Mouse (Mus musculus) heart, postnatal 4 days (tissue): ENCODE measurements around the gene Nav2. TPM values are rescaled to one million over a fixed set of nuclear protein-coding genes. Genes with fewer than 3 reads are reported as not detected.
A peak's percentile ranks its signal among the peaks of the same experiment; 100 is the strongest.

Experiments used
- DNase-seq: peaks from one replicate; pipeline ENCODE4 v3.0.0; 2021
- total RNA-seq, 2 experiments: library from RNA; stranded (reverse); gene quantifications; 2 replicates each; pipeline ENCODE4 v1.2.3; 2021

Nav2 gene
- total RNA-seq, 2 experiments from 2014 or later = 106 to 112 TPM

DNA sequence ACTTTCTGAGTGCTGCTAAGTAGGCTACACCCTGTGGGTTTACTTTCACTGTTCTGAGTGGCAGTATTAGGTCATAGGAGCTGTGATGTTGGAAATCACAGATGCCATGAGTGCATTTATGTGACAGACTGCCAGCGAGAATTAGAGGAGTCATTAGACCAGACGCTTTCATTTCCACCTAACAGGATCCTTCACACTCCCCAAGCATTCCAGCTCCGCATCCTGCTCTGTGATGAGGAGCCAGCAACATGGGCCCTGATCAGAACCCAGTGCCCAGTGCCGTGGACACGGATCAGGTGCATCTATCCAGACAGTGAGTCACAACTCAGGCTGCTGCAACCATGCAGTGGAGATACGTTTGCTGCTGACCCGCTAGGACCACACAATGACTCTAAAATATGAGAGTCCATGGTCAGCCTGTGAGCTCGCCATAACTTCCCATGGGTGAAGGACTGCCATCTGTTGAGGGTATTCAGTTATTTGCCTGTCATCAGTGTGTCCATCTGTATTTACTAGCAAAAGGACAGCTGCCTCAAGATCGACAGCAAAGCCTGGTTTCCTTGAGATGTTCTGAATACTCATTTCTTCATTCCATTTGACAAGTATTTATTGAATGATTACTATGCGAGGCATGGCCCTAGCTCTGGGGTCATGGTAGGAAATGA is 461.4 kb downstream of the Nav2 start:
- DNase-seq = no peak

DNA sequence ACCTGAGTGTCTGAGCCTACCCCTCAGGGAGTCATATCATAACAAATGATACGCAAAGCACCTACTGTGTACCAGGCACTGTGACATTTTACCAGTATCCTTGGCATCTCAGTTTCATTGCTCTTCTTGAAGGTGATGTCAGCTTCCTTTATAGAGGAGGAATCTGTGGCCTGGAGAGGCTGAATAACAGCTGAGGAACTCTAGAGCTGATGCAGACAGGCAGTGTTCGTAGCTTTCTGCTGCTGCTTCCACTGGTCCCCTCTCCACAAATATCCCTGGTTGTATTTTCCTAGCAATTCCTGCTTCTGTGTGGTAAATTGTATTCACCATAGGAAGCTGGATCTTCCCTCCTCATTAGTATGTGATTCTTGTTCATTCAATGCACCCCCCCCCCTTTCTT is 462.8 kb downstream of the Nav2 start:
- DNase-seq = no peak

DNA sequence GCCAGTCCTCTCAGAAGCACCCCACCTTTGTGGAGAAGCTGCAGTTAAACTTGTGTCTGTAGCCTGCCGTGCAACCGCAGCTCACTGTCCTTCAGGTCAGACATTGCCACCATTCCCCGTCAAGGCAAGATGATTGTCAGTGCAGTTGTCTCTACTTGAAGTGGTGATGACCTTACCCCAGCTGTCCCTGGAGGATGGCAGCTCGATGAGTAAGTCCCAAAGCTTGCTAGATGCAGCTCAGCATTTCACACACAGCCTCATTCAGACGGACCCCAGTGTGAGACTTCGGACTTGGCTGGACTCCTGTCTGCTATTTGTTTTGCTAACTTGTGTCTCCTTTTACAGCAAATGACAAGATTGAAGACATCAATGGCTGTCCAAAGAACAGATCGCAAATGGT is 463.5 kb downstream of the Nav2 start:
- DNase-seq = no peak

DNA sequence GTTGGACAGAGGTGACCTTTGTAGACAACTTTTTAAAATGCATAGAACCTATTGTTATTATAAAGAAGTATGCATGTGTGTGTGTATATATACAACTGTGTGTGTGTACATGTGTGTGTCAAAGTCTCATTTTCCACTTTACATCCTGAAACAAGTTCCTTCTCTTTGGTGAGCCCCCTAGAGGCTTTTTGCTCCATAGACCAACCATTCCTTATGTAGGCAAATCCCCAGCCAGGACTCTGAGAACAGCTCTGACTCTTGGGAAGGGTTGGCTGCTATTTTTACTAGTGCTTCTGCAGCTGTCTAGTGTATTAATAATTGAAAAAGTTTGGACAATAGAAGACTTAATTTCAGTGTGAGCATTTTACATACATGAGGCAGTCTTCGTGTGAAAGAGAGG is 464.7 kb downstream of the Nav2 start:
- no peak for DNase-seq

DNA sequence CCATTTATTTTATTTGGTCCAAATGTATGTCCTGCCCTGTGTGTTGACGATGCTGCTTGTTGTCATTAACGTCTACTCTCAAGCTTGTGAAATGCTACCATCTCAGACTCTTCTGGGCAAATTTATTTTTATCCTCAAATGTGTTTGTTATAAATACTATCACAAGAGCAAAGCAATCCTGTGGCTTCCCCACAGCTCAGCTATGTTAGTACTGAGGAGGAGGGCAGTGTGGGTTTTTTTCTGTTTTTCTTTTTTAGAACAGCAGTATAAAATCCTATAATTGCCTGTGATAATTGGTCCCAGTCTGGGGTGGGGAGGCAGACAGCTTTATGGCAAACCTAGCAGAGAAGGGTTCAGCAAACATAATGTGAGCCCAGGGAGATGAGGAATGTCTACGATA is 465.1 kb downstream of the Nav2 start:
- DNase-seq = no peak

DNA sequence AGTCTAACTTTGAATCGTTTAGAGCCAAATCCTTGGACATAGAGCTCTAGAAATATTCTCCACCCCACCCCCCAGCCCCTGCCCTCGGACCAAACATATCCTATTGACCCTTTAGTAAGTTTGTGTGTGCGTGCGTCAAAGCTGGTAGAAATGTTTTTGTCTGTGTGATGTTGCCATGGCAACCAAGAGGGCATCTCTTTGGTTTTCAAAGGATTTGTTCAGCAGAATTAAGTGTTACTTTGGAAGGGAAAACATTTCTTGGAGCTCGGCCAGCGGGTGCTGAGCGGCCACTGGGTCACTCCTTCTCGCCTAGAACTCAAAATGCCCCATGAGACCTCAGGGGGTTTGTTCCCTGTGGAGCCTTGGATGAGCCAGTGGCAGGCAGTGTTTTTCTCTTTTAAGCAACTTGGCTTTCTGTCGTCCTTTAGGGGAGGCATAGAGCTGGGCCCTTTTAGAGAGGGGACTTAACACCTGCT is 467.0 kb downstream of the Nav2 start:
- peak; percentile 52 for DNase-seq

DNA sequence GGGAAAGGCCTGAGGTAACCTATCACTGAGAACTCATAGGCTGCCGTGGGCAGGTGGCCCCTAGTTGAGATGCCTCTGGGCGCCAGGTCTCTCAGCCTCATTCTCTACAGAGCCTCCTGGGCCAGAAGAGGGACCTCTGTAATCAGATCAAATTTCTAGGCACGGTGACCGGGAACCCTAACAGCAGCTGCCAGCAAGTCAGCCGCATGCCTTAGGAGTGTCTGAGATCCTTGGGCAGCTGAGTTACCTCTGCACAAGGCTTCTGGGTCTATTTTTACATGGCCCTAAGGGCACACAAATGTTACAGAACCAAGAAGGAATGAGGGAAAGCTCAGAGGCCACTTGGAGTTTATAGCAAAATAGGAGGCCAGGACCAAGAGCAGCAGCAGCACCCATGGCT is 470.1 kb downstream of the Nav2 start:
- no peak for DNase-seq

DNA sequence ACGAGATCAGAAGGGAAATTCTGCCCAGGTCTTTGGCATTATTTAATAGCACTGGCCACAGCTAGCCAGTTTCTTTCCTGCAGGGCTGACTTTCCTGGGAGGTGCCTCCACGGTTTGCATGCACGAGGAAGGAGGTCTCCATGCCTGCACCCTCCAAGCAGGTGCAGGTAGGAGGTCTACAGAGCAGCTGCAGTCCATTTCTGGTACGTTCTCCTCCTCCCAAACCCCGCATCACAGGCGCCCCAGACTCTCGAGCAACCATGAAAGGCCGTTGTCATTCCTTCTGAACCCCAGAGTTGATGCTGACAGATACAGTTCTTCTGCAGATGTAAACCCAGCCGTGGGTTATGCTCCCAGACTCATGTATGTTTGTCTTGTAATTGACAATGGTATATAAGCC is 472.4 kb downstream of the Nav2 start:
- no peak for DNase-seq

DNA sequence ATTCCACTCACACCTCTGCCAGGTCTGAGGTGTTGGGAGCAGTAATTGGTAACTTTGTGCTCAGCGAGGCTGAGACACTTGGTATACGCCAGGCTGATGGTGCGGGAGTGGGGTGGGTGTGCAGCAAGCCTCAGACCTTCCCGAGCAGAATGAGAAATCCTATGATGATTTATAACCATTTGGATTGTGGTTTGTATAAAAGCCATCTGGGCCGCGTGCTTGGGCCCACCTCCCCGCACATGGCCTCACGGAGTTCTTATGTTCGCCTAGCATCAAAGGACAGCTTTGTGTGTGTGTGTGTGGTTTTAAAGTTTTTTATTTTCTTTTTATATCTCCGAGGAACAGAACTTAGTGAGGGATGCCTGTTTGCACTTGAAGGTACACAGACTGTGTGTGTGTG is 474.4 kb downstream of the Nav2 start:
- DNase-seq = no peak

DNA sequence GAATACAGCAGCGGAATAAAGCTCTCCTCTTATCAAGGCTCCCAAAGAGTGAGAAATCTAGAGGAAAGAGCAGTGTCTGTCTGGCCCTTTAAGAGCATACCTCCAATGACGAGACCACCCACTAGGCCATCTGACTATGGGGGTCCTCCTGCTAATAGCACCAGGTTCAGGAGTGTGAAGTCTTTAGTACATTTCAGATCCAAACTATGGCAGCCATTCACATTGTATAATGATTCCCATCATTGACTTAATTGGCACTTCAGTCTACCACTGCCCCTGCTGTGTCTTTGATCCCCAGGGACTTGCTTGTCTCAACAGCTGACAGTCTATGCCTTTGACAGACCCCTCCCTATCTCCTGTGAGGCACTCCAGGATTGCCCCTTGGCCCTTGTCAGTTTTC is 479.6 kb downstream of the Nav2 start:
- no peak for DNase-seq

DNA sequence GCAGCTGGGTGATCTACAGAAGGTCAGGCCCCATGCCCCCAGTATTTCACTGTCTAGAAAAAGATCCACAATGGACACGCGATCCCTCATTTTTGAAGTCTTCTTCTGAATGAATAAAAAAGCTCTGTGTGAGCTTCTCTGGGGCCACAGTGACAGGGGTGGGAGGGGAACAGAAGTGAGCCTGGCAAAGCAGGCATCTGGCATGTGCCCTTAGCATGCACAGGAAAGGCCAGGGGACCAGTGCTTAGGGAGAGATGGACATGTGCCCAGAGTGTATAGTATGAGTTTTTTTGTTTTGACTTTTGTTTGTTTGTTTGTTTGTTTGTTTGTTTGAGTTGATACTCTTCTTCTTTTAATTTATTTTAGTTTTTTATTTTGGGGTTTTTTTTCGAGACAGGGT is 481.8 kb downstream of the Nav2 start:
- DNase-seq = no peak

DNA sequence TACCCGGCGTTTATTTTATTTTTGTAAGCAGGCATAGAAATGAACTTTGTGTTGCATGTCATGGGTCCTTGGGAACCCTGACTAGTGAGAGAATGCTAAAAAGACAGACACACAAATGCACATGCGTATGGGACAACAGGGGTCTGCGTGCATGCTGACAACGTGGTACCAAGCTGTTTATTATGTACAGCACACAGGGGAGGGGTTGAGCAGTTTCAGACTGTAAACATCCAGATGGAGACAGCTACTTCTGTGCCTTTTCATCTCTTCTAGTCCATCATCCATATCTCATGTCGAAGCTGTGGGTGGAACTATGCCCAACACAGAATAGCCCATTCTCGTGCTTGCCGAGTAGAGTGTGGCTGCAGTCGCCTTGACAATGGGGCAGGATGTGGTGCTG is 482.3 kb downstream of the Nav2 start:
- no peak for DNase-seq

DNA sequence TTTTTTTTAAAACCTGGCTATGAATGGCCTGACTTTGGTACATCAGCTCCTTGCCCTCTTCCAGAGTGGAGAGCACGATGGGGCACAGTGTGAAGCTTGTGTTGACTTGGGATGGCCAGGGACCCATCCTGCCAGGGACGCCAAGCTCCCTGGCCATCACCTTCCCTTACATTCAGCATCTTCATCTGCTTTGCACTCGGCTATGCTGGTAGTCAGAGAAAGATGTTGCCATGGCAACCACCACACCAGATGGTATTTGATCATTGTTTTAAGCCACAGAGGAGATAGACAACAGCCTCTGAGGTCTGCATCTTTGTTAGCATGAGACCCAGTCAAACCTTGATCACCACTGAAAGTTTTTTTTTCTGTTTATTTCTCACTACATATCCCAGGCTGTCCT is 483.7 kb downstream of the Nav2 start:
- no peak for DNase-seq

DNA sequence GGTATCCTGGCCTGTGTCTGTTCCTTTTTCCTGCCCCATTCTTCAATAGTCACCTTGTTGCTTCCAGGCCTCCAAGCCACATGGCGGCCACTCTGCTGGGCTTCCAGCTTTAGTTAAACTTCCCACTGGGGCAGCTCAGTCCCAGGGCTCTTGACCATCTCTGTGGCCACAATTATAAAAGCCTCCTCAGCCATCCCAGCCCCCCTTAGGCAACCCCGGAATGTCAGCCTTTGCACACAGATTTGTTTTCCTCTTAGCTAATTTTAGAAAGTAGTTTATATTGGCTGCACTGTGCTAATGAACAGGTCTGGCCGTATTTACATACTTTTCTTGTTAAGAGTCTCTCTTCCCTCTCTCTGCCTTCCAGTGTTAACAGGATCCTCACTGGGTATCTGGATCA is 484.3 kb downstream of the Nav2 start:
- DNase-seq = no peak

DNA sequence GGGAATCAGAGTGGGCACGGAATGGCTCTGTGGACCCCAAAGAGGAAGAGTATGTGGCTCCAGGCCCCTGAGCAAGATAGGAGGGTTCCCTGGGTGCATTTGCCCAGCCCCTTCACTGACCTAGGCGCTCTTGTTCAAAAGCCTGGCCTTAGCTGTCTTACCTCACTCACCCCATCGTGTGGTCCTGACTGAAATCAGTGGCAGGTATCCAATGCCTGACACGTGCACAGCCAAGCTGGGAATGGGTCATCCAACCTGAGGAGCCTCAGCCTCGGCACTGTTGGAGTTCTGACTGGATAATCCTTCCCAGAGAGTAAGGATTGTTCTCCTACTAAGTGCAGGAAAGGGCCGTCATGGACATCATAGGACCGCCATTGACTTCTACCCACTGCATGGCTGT is 485.3 kb downstream of the Nav2 start:
- DNase-seq = peak; percentile 21

DNA sequence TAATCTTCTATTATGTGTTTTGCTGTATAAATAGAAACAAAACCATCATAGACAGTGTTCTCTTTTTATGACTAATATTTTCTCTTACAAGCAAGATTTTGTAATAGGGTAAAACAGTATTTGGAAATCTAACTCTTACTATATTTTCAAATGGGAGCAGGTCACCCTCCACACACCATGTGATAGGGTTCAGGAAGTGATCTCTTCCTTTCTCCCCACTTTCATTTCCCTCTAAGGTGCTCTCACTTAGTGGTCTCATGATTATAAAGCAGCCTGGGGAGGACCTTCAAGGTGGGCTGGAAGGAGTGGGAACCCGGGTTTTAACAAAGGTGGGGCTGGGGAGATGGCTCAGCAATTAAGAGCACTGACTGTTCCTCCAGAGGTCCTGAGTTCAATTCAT is 487.7 kb downstream of the Nav2 start:
- no peak for DNase-seq

DNA sequence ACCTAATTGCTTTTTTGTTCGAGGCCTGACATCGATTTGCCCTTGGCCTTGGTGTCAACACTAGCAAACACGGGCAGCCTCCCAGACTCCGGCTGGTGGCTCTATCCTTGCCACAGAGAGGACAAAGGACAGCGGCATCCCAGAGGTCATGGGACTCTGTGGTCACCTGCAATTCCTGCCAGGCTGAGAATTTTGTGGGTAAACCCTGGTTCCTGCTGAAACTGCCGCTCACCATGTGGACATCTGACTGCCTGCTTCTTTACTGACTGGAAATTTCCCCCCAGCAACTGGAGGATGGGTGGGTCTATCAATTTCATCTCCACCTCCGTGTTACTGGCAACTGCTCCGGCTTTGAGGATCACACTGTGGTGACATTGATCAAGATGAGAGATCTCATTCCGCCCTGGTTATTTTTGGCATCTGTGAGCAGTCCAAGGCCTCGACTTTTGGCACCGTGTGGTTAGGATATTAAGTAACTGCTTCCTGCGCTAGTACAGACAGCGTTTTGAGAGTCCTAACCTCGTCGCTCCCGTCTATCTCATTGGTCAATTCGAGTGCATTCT is 489.0 kb downstream of the Nav2 start:
- DNase-seq = peak; percentile 44

DNA sequence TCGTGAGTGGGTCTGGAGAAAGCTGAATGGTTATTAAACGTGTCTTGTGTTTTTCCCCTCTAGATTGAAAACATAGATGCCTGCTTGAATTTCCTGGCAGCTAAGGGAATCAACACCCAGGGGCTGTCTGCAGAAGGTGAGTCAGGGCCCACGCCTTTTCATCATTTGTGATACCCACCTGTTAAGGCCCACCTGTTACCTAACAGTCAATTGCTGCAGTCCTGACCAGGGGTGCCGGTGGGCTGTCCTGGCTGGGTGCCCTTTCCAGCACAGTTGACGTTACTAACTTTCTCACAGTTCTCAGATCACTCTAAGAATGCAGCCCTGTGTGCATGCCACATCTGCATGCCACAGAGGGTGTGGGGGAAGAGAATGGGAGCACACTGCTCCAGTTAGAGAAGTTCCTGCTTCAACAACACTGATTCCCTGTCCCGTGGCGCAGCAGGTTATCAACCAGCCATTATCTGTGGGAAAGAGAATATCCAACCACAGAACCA is 489.6 kb downstream of the Nav2 start:
- DNase-seq = no peak

DNA sequence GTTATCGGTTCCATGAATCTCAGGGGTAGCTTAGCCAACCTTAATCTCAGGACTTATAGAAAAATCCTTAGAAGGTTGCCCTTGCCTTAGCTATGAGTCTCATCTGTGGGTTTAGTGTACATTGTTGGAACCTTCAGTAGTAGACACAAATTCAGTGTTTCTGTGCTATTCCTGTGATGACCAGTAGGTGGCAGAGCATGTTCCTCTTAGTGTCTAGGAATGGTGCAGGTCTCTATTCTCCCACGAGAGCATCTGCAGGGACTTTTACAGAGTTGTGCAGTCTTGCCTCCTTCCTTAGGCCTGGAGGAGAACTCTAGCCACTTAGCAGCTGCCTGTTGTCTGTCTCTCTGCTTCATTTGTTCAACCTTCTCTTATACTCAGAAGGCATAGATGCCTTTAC is 490.8 kb downstream of the Nav2 start:
- DNase-seq = peak; percentile 73

DNA sequence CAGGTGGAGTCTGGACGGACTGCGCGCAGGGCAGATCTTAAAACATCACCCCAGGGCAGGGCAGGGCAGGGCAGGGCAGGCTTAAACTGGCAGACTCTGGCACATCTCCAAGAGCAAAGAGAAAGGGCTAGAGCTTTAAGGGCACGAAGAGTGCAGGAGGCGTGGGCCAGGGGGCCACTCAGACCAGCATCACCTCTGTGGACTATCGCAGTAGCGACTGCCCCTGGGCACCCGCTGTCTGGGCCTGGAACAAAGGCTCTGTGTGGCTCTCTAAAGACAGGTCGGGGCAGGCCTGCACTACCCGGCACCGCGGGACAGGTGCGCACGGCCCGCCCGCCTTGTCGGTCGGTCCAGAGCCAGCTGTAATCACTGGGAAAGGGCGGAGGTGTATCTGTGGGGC is 491.9 kb downstream of the Nav2 start:
- peak; percentile 20 for DNase-seq

DNA sequence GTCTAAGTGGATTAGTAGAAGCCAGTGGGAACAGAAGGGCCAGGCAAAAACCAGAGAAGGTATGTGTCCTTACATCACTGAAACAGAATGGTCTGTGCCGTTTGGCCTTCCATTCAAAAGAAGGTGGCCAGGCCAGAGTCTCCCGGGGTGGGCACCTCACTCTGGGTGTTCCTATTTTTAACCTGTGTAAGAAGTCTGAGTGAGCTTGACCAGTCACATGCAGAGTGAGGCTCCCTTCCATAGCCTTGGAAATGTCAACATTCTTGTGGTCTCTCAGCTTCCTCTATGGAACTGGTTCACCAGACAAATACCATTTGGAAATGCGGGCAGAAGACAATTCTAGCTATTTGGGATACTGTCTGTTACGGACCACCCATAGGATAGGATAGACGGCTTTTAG is 494.0 kb downstream of the Nav2 start:
- peak; percentile 18 for DNase-seq

DNA sequence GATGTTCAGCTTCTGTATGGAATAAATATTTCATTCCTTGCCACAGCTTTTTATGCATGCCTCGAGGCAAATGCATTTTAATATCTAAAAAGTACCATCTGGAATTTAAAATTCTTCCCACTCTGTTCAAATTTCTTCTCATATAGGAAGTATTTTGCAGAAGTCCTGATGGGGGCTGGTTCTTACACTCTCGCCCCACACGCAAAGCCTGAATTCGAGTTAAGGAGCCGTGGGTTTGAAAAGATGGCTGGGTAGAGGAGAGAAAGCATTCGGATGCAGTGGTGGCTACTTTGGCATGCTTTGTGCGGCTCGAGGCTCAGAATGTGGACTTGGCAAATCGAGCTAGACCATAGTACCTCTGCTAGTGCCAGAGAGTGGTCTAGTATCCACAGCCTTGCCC is 499.2 kb downstream of the Nav2 start:
- DNase-seq = no peak

DNA sequence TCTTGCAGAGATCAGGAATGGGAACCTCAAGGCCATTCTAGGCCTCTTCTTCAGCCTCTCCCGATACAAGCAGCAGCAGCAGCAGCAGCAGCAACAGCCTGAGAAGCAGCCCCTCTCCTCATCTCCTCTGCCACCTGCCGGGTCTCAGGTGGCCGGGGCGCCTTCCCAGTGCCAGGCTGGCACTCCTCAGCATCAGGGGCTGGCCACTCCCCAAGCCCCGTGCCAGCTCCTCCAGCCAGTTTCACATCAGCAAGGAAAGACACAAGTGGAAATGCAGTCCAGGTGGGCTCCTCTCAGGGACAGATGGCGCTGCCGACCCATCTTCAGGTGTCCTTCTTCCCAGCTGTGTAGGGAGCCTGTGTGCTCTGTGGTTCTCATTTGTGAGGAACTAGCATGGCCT is 500.1 kb downstream of the Nav2 start:
- no peak for DNase-seq

DNA sequence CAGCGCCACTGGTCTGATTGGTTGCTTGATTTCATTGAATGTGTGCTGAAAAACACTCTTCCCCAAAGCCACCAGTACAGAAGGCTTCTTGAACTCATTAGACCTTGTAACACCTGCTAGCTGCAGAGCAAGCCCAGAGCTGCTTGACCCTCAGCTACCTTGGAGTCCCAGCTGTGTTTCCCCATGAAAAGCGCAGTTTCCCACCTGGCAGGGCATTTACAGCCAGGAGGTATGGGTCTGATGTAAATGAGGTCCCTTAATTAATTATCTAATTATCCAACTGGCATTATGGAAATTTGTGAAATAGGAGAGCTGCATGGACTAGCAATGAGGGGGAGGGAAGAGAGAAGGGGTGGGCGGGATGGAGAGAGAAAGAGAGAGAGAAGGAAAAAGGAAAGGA is 500.7 kb downstream of the Nav2 start:
- no peak for DNase-seq

DNA sequence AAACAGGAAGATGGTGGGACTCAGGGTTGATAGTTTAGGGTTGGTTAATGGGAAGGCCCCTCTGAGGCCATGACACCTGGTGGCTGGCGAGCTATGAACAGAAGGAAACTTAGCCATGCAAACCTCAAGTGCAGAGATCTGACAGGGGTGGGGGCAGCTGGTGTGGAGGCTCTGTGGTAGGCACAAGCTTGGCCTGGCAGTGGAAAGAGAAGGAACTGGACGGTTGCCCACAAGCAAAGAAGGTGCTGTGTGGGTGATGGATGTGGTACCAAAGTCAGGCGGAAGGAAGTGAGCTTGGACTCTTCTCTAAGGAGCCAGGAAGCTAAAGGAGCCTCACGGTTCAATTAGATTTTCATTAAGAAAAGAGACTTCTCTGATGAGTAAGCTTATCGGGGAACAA is 501.7 kb downstream of the Nav2 start:
- DNase-seq = no peak
